Mouse (Mus musculus) limb, embryonic 12.5 days (tissue): ENCODE results near the gene Muc16. TPM values are rescaled to one million over a fixed set of nuclear protein-coding genes. Genes with fewer than 3 reads are reported as not detected.

Experiments used
- ATAC-seq: fragments of 200-750 bp; cut with Nextera tagmentation; 2 replicates; pipeline ENCODE4 v1.8.0; 2017; ENCODE audit warnings: low read depth, moderate TSS enrichment; ENCODE audit not compliant: insufficient number of reproducible peaks, insufficient read depth, low FRiP score, low TSS enrichment
- H3K27ac ChIP-seq: fragments of 300-500 bp; sonication (generic); 2 replicates; pipeline ENCODE4 v1.5.1; 2016; ENCODE audit warnings: mild to moderate bottlenecking, moderate library complexity
- H3K27me3 ChIP-seq: fragments of 300-500 bp; sonication (generic); 2 replicates; pipeline ENCODE4 v1.6.1; 2016; ENCODE audit warnings: mild to moderate bottlenecking, moderate library complexity
- H3K36me3 ChIP-seq: fragments of 300-500 bp; sonication (generic); 2 replicates; pipeline ENCODE4 v1.6.1; 2016; ENCODE audit warnings: mild to moderate bottlenecking, moderate library complexity
- H3K4me1 ChIP-seq: fragments of 300-500 bp; sonication (generic); replicated peaks from 2 replicates; pipeline ENCODE4 v1.6.1; 2016
- H3K4me2 ChIP-seq: fragments of 300-500 bp; sonication (generic); 2 replicates; pipeline ENCODE4 v1.6.1; 2016; ENCODE audit warnings: mild to moderate bottlenecking, moderate library complexity
- H3K4me3 ChIP-seq: fragments of 300-500 bp; sonication (generic); replicated peaks from 2 replicates; pipeline ENCODE4 v1.5.1; 2016; ENCODE audit warnings: mild to moderate bottlenecking
- H3K9ac ChIP-seq: fragments of 300-500 bp; sonication (generic); replicated peaks from 2 replicates; pipeline ENCODE4 v1.6.1; 2016; ENCODE audit warnings: mild to moderate bottlenecking, moderate library complexity
- H3K9me3 ChIP-seq: fragments of 300-500 bp; sonication (generic); 2 replicates; pipeline ENCODE4 v1.6.1; 2016; ENCODE audit warnings: mild to moderate bottlenecking, moderate library complexity
- WGBS: fragments of 180-500 bp; shearing (Covaris S2); methylation state at CpG from one replicate; pipeline ENCODE4 v1.1.7; 2016; 5-methylcytosine and 5-hydroxymethylcytosine counted together
- microRNA-seq: library from miRNA; unstranded; fragments of <30 nt; microRNA quantifications from one replicate; pipeline ENCODE4, GENCODE M21; 2017
- polyA plus RNA-seq: library from polyadenylated mRNA; unstranded; fragments of >200 nt; fragmentation: Nextera tagmentation; extraction: Ambion mirVana; gene quantifications from 2 replicates; pipeline ENCODE4 v1.2.1, GENCODE M21; 2016

The Muc16 gene
- polyA plus RNA-seq, 1 experiment from 2014 or later, result not detected

DNA sequence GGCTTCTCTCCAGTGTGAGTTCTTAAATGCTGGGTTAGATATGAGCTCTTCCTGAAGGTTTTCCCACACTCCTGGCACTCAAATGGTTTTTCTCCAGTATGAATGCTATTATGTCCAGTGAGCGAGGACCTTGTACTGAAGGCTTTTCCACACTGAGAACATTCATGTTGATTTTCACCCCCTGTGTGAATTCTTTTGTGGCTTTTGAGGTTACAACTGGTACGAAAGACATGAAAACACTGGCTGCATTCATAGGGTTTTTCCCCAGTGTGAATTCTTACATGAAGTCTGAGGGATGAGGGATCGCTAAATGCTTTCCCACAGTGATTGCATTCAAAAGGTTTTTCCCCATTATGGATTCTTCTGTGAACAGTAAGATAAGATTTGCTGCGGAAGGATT is 217.8 kb downstream of the Muc16 start:
- peaks cover 7% of the 10 kb centered on the region for H3K9me3 ChIP-seq
- no peaks in the 10 kb centered on the region for H3K27me3 ChIP-seq
- H3K4me3 ChIP-seq, result no peak overlapping the region
- peaks cover 51% of the 10 kb centered on the region for H3K36me3 ChIP-seq
- no peak overlapping the region for H3K27ac ChIP-seq
- 90% methylated on average over 4 of the region's 4 CpGs for WGBS
- H3K4me2 ChIP-seq, result no peak overlapping the region
- no peak for ATAC-seq
- no peak overlapping the region for H3K9ac ChIP-seq
- no peaks in the 10 kb centered on the region for H3K4me1 ChIP-seq

Small RNA genes lying within 50 kb of the gene (microRNA-seq; reads per million reads assigned to microRNA genes)
- gene Gm22854, result not detected

Other genes with a start within 250 kb of the Muc16 start
- gene Mbd3l2, start 243.9 kb downstream of the Muc16 start, polyA plus RNA-seq, result not detected in 2 replicates
- 12.4 and 12.6 TPM in 2 replicates for gene Zfp558, start 196.3 kb downstream of the Muc16 start, polyA plus RNA-seq
- gene Mbd3l1, start 196.2 kb downstream of the Muc16 start, polyA plus RNA-seq, result not detected in 2 replicates
- not detected in 2 replicates for gene Olfr24, start 89.5 kb upstream of the Muc16 start, polyA plus RNA-seq
- gene Olfr828, start 145.0 kb upstream of the Muc16 start, polyA plus RNA-seq, result not detected in 2 replicates
- gene Olfr829, start 180.4 kb upstream of the Muc16 start, polyA plus RNA-seq, result not detected in 2 replicates
- not detected in 2 replicates for gene Olfr830, start 200.2 kb upstream of the Muc16 start, polyA plus RNA-seq